Mouse (Mus musculus) lung, adult 18-20 months (tissue): ENCODE data around the gene Col25a1.

Experiments used
- DNase-seq, 2 experiments: peaks; one replicate each; pipeline ENCODE4 v3.0.0; 2022; ENCODE audit warnings: mixed read lengths in 2 of 2

Gene Col25a1

DNA sequence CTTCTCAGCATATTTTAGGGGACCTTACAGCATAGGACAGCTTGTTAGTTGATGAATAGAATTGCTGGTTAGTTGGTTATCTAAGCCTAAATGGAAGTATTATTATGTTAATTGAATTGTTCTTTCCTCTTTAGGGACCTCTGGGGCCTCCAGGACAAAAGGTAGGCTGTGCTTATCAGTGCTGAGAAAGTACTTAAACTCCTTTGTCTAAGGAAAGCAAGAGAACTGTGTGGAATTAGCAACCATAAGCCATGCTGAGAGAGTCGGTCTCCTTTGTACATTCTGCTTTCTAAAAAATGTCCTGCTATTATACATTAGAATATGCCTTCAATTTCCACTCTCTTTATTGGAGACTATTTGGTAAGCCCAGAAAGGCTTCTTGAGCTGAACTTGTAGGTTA lies 362.9 kb downstream of the Col25a1 start:
- no peak for DNase-seq

DNA sequence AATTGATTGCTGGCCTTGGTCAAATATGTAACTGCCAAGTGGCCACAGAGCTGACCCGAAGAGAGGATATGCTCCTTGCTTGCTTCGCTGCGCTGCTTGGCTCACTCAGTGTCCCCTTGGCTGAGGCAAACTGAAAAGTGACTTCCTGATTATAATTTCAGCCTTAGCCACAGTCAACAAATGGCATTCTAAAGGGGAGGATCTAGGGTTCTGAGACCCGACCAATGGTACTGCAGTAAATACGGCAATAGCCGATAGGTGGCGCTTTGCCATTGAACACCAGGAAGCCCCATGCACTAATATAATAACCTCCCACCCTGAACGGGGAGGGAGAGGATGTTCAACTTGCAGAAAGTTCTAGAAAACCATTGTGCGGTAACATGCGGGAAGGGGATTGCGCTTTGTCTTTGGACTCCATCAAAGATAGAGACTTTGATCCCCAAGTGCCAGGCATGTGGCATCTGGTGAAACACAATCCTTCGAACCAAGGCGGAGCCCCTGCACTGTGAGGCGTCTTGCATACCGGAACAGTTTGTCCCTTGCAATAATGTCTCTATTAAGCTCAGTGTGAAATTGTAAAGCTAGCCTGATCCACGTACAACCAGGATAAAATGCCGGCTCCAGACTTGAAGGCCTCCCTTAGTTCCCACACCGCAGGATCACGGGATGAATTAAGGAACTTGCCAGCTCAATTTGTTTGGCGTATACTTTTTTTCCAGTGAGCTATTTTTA lies 363.5 kb downstream of the Col25a1 start:
- DNase-seq, result peak in 1 of 2 experiments; percentile 30

DNA sequence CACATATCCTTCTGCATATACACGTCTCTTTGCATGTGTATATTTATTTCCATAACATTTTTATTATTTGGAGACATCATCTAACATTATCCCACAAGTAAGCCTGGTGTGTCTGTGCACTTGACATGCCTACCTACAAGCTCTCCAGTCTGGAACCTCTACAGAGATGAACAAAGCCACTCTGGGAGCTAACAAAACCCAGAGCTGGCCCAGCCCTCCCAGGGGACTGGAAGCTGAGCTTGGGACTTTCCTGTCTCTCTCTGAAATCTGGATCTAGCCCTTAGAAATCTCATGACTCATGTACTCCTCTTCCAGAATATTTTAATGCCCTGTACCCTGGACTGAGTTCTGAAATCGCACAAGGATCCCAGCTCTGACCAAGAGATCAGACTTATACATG lies 365.7 kb downstream of the Col25a1 start:
- no peak for DNase-seq

DNA sequence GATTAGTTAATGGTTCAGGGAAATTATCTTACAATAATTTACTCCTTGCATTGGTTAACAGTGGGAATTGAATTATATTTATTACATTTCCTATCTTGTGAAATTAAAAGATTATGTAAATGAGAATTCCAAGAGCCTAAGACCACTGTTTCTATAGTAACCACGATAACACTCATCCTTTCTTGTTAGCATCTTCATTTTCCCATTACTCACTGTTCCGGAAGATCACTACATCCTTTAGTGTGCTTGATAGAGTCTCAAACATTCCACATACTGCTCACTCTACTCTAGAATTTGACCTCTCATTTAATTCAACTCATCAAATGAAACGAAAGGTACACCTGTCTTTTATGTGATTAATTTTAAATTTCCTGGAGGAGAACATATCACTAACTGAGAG lies 370.4 kb downstream of the Col25a1 start:
- DNase-seq, result no peak

DNA sequence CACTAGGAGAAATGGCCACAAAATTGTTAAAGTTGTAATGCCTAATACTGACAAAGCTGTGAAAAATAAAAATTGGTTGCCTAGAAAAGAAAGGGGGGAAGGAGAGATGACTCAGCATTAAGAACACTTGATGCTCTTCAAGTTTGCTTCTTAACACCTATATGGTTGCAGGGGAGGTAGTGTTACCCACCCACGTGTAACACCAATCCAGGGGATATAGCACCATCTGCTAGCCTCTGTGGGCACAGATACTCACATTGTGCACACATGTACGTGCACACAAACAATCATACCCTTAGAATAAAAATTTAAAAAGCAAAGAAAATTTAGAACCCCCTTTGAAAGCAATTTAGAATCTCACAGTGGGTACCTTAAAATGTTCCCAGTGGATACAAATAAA lies 377.0 kb downstream of the Col25a1 start:
- no peak for DNase-seq

DNA sequence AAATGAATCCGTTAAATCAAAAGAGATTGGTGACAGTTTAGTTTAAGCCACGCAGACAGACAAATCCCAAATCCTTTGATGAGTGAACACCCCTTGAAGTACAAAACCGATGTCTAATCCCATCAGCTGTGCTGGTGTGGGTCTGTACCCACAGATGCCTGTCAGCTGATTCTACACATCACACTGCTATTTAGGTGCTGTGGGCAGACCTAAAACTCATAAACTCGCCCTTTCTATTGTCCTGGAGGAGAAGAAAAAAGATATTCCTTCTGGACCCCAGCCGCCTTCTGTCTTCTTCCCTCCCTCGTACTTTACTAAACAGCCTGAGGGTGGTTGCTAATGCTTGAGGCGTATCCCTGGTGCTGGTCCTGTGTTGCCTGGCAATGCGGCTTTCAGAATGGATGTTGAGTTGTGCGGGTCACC lies 387.2 kb downstream of the Col25a1 start:
- no peak for DNase-seq

DNA sequence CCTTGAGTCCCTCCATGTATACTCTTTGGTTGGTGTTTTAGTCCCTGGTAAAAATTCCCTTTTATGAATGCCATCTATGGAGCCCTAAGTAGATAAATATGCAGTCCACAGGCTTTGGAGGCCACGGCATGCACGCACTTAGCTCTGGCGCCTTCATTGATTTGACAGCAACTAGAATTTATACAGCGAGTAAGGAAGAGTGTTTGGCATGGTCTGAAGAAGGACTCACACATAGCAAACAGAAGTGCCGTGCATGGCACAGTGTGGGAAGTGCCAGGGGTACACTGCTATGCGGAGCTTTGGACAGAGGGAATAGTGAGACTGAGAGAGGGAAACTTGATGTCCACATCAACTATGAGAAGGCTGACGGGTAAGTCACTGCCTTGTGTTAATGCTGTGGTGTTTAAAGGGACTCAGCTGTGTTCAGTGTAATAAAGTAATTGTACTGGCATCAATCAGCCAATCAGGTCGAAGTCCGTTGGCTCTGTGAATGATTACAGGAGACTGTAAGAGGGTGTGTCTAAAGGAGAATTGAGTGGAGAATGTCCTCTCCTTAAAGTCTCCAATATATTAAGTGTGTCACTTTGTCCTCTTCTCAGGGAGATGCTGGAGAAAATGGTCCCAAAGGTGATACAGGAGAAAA lies 390.7 kb downstream of the Col25a1 start:
- DNase-seq, result no peak

DNA sequence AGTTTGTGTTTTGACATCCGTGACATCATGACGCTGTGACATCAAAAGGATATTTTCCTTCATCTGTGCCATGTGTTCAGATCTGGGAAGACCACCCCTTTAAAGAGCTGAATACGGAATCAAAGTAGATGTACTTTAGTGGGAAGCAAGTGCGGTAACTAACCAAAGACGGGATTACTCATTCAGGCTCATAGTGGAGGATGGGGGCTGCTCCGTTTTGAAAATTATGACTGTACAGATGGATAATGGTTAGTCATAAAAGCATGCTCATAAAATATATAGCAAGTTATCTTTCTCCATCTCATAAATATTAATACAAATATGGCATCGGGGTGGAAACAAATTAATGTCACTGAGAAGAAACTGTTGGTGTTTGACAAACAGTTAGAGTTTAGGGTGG lies 391.7 kb downstream of the Col25a1 start:
- DNase-seq, result no peak

DNA sequence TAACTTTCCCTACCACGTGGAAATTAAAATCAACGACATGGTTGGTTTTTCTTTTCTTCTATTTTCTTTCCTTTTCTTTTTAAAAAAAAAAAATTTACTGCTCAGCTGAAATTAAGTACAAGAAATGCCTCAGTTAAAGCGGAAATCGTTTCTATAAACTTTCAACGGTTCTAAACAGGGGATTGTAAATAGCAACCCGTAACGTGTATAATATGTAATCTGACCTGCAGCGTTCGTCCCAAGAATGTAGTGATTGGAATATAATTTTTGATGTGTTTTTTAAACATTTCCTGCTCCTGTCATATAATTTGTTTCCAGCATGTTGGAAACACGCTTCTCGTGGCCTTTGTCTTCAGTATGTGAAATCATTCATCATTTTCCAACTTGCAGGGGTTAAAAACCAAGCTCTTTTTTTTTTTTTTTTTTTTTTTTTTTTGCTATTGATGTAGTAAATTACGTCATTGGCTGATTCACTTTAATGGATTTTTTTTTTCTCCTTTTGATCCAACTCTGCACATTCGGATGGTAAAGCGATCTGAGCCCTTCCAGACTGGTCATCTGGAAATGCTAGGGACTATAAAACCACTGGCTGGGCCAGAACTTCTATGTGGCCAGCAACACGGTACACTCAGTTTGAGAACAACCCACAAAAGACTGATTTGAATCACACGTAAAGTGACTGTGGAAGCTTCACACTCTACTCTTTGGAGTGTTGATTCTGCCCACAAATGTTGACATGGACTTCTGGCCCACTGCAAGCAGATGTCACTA lies 393.3 kb downstream of the Col25a1 start:
- DNase-seq, result no peak

DNA sequence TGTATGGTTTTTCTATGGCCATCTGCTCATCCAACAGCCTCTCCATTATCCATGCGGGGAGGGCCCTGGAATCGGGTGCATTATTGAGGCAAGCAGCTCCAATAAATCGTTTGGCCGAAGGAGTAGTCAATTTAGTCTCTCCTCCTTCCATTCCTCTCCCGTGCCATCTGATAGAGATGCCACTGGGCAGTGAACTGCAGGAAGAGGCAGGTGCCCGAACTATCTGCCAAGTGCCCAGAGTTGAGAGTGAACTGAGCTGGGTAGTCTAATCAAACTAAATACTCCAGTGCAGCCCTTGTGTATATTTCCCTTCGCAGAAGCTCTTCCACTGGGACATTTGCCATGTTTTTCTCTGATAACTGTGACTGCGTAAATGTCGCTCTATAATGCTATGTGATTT lies 403.7 kb downstream of the Col25a1 start:
- DNase-seq, result no peak

DNA sequence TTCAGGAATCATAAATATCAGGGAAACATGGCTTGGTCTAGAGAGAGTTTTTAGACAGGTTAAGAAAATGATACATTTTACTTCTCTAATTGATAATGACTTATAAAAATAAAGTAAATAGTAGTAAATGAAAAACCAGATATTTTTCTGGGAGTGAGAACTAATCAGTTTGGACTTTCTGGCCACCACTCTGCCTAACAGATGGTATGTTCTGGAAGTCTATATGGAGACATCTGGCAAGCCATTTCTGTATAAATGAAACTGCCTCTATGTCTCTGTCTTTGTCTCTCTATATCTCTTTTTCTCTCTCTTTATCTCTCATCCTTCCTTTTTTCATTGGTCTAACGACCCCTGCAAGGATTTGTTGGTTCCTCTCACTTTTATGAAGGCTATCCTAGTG lies 410.2 kb downstream of the Col25a1 start:
- DNase-seq, result no peak

DNA sequence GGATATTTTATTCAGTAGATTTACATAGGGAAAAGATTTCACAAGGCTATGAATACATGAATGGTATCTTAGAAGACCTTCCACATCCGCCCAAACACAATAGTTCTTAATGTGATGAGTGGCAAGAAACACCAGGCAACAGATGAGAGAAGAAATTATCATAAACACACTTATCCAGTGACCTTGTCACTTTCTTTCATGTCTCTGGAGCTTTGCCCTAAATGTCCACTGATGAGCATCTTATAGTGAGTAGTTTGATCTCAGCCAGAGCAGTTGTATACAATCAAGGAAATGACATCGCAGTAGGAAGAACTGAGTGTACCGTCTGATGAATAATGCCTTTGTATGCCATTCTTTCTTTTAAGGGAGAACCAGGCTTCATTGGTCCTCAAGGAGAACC lies 414.7 kb downstream of the Col25a1 start:
- DNase-seq, result no peak

DNA sequence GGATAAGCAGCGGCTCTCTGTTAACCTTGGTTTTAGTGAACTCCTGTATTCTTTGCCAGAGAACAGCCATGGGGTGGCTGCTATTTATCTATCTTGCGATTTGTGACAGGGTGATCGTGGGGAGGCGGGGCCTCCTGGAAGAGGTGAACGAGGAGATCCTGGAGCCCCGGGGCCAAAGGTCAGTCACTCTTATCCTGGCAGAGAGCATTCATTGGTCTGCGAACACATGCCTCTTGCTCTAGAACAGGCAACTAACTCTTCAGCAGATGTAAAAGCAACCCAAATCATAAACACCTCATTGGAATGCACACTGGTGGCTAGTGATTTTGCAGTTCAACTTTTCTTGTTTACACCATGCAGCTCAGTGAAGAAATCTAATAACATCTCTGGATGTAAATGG lies 417.8 kb downstream of the Col25a1 start:
- DNase-seq, result no peak

DNA sequence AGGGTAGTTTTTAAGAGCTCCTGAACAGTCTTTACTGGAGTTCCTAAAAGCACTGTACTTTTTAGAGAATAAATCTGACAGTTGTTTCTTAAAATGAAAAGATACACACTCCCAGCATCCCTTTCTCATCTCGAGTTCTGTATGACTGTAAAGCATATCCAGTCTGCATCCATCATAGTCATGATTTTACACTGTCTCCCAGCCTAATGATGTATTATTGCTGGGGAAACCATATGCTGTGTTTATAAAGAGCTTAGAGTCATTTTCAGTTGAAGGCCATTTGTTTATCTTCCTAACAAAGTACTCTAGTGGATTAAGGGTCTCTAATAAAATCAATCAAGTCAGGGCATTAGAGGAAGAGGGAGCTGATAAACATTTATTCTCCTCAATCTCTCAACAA lies 425.0 kb downstream of the Col25a1 start:
- no peak for DNase-seq

DNA sequence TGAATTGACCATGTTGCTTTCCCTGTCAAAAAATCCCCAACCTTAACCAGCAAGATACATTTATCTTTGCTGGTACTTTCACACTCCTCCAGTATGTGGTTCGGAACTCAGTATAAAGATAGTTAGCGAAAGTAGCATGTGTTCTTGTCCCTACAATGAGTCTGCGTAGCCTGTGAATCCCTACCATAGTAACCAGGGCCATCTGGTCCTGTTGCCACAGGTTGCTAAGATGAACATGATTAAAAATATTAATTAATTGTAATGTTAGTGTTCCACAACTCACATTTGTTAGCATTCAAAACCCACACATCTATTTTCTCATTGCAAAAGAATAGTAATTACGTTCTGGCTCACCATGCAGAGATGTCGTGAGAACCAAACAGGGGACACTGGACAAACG lies 434.3 kb downstream of the Col25a1 start:
- DNase-seq, result no peak

DNA sequence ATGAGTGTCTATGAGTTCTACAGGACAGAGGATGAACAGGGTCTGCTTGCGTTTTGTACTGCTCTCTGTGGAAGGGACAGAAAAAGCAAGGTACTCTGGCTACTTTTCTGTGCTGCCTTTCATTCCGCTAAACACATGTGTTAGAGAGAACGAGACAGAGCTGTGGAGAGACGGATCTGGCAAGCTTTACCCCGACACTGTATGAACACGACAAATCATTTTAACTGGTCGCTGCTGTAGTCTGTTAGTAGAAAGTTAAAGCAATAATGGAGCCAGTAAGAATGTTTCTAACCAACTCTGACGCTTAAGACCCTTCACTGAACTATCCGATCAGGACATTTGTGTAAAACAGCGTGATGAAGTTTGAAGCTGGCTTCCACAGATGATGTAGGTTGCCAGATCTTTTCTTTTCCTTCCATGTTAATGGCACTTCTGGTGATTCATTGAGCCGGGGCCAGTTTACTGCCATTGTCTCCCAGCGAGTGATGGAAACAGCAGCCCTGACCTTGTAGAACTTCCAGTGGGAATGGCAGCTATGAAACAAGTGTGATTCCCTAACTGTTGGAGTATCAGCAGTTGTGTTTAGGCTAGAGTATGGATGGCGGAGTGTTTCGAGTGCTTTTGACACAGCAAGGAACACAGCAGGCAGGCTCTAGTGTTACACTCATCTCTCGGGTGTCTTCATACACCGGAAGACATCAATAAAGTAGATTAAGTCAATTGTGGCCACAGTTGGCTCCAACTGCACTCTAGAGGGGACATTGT lies 437.2 kb downstream of the Col25a1 start:
- DNase-seq, result no peak

DNA sequence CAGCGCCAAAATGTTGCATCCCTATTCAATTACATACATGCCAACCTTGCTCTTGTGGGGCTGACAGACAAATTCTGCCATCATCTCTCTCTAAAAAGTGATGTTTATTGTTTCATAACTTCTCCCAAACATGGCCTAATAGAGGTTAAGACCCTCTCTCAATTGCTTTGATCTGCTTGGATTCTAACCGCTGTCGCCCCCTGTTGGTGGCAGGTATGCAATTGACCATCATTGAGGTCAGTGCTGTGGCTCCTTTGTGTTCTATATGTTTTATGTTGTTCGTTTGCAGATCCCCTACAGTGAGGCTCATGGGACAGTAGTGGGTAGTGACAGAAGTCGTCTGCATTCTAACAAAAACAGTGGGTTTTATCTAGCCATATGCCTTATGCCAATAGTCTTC lies 441.9 kb downstream of the Col25a1 start:
- no peak for DNase-seq

DNA sequence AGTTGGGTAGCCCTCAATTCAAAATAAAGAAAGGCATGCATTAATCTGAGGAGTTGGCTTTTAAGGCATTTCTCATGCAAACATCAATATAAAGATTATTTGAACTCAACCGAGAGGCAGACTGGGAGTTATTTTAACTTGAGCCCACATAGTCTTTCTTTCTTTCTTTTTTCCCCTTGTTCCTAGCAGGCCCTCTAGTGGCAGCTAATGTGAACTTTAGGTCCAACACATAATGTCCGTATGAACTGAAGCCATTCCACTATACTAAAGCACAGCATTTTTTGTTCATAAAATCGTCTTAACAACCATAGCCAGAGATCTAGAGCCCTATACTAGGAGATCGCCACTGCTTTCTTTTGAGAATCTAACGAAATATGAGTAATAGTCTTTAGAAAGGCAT lies 443.4 kb downstream of the Col25a1 start:
- peak in 1 of 2 experiments; percentile 13 for DNase-seq

DNA sequence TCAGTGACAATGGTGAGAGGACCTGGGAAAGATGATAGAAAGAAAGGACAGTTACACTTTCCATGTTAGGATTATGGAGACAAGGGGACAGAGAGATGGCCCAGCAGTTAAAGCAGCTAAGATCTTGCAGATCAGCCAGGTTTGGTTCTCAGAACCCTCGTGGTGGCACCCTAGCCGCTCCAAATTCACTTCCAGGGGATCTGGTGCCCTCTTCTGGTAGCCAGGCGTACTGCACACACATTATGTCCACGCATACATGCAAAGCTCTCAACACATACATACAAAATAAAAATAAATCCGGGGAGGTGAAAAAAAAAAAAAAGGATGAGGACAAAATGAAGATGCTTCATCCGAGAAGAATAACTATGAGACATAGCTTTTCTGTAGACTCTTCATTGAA lies 445.4 kb downstream of the Col25a1 start:
- DNase-seq, result no peak

DNA sequence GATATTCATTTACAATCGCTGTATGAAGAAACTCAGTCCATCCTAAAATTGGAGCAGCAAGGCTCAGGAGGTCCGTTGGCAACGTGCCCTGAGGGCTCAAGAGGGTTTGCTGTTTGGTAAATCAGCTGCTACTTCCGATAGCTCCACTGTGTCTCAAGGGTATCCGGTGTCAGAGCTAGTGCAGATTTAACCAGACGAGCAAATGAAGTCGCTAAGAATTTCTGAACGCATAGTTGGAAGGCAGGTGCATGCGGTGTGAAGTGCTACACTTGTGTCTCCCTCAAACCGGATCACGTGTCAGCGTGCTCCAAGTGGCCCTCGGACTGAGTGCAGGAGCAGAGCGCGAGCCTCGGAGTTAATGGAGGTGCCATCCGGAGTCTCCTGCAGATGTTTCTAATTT lies 448.2 kb downstream of the Col25a1 start:
- DNase-seq, result peak in 1 of 2 experiments; percentile 8

DNA sequence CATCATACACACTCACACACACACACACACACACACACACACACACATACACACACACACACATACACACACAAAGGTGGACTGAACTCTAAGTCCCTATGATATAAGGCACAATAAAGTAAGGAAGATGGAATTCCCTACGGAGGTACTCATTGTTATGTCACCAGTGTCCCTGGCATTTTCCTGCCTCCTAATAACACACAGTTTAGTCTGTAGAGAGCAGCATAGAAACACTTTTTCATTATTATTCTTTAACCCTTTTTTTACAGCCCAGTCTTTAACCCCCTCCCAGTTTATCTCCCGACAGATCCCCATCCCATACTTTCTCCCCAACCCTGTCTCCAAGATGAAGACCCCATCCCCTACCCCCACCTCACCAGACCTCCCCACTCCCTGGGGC lies 450.3 kb downstream of the Col25a1 start:
- DNase-seq, result no peak

DNA sequence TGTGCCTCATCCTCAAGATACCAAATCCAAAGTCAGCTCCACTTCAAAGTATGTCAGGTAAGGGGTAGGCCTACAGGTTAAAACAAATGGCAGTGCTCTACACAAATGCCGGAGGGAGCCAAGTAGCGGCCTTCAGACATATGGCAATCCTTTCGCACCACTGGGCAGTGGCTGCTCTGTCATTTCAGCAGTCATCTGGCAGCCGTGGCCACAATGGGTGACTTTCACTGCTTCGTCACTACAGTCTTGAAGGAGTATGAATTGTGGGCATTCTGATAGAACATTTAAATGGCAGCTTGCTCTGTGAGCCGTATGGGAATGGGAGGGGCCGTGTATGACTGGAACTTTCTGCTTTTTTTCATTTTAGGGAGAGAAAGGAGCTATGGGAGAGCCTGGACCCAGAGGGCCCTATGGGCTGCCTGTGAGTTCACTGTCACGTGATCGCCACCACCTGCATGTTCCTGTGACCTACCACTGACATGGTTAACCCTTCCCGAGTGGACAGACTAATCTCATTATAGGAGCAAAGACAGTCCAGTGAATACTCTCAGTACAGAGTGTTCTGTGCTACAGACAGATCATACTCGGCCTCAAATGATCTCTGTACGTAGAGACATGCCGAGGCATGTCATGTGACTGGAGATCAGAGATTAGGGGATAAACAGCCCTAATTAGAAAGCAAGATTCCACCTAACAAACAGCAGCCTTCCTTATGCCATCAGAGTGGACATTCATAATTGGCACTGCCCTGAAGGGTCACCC lies 451.8 kb downstream of the Col25a1 start:
- no peak for DNase-seq
